Mouse (Mus musculus) thymus, postnatal 25 days (tissue): ENCODE measurements at regions not wholly inside any gene's neighbourhood (a gene's known extent, or its start where the extent isn't known, plus 50 kb on each side); places are given as distances from the start of the nearest gene placed in this dataset.

Source experiments
- DNase-seq: peaks from one replicate; pipeline ENCODE4 v3.0.0; 2022

DNA sequence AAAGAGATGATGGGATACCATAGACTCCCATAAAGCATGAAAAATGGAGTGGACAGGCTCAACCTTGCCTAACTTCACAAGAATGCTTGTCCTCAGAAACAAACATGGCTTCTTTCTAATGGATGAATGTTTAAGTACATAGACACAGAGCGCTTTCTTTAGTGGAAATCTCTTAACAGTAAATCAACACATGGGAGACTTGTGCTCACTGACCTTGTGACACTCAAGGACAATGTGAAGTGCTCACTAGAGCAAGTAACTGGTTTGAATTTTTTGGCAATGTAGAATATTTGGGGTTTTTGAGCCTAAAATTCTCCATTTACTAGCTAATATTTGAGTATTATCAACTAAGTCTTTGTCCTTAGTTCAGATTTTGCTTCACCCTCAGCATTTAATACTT, 88.0 kb downstream of the Tent5c start:
- DNase-seq, result no peak

GRCm38 (mm10) chr3:100397491-100397890, 91.6 kb downstream of the Tent5c start:
- no peak for DNase-seq

- no peak for DNase-seq
These were observed 94.1 kb downstream of the Tent5c start for GRCm38 (mm10) chr3:100394911-100395604.

- DNase-seq, result no peak
These were observed 95.2 kb downstream of the Tent5c start for GRCm38 (mm10) chr3:100393956-100394355.

DNA sequence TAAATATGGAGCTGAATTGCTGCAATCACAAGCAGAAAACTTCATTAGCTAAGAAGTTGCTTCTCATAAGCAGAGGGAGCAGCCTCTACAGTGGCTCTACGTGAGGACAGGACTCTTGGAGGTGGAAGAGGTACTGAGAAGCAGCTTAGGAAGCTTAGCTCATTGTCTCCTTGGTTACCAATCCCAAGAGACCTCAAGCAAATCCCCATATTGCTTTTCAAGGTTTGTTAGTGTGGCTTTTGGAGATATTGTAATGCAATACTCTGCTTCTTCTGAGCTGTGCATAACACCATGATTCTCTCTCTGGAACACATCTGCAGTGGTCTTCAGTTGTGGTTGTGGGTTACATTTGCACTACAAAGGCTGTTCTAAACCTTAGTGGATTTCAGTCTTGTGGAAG, 106.9 kb downstream of the Tent5c start:
- DNase-seq, result no peak

- DNase-seq, result no peak
These were observed 107.8 kb downstream of the Tent5c start for GRCm38 (mm10) chr3:100381363-100381762.

DNA sequence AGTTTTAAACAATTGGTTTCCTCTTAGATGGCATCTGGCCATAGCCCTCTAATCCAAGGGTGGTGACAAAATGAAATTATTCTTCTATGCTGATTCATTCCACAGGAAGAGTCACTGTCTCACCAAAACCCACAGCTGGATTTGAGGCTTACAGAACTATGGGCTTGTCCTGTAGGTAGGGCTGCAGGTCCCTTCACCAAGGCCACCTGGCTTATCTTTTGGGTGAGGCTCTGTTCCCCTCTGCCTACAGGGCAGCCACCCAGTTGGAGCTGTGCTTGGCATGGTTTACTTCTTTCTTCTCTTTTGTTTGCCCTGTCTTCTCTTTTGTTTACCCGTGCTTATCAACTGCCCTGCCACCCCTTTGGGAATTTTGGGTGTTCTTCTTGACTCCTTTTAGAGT, 113.0 kb downstream of the Tent5c start:
- DNase-seq, result no peak

DNA sequence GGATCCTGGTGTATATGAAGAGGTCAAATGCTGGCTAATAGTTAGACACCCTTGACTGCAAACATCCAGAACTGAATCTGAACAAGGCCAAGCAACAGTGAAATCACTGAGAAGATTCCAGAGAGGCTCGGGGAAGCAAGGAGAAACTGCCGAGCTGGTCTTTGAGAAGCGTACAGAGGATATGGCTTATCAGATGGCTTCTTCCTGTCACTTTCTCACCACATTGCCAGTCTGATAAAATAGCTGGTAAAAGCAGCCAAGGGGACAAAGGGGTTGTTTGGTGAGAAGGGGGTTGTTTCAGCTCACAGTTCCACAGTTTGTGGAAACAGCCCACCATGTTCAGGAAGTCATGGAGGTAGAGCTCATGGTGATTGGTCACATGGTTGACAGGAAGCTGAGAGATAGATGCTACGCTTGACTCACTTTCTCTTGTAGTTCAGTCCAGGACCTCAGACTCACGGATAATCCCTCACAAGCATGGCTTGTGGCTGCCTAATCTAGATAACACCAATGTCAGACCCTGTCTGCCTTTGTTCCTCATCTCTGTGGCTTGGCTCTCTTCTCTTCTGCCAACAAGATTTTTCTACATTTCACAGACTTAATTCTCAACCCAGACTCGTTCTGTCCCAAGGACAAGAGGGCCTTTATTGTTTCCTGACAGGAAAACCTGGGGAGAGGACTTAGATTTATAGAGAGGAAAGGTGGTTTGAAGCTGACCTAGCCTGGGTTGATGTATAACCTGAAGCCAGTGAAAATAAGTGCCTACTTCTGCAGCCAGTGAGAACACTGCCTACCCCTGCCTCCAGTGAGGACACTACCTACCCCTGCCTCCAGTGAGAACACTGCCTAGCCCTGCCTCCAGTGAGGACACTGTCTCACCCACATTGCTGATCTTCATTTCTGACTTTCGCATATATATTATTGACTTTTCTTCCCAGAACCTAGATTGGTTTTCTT, 122.0 kb downstream of the Tent5c start:
- peak; percentile 6 for DNase-seq

DNA sequence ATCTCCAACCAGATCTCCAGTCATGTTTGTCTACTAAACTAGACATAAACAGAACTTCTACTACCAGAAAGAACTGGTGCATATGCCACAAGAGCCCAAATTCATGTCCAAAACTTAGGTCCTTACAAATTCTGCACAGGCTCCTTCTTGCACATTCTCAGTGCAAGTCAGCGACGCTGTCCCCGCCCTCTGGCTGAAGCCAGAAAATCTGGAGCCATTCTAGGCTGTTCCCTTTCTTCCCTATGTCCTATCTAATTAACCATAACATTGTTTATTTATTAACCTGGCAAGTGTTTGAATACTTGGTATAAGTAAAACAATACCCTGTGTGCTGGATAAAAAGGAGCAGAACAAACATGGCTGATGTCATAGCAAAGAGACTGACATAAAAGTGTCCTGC, 122.7 kb downstream of the Tent5c start:
- no peak for DNase-seq

DNA sequence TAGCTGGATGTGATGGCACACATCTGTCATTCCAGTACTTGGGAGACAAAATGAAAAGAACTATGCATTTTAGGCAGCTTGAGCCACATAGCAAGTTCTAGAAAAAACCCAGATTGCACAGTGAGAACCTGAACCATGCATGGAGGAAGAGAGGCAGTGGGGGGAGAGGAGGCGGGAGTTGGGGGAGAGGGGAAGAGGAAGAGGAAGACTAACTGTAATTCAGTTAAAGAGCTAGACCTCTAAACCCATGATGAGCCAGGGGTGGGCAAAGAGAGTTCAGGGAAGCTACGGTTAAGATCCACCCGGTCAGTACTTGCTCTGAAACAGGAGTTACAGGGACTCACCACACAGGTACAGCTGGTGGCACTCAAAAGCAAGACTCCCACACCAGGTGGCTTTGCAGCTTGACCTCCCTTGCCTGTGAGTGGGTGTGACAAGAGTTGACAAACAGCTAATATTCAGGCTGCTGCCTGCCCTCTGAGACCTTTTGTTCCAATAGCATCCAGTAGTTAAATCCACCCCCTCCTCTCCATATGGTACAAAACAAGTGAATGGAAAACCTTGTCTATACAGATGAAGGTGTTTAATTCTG, 123.7 kb downstream of the Tent5c start:
- DNase-seq, result no peak

DNA sequence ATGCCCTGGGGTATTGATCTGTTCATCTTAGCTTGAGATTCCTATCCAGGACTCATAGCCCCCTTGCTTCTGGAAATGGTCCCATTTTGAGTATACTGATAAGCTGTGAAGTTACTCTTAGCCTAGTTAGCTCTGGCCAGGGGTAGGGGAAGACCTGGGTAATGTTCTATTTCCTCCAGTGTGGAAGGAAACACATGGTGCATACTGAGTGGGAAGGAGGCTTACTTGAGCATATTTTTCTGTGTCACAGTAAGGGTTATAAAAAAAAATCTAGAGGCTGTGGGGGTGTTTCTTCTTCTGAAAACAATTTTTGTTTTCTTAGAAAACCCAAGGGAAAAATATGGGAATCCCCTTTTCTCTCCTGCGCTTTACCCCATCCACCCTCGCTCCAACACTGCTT, 124.4 kb downstream of the Tent5c start:
- DNase-seq, result no peak

DNA sequence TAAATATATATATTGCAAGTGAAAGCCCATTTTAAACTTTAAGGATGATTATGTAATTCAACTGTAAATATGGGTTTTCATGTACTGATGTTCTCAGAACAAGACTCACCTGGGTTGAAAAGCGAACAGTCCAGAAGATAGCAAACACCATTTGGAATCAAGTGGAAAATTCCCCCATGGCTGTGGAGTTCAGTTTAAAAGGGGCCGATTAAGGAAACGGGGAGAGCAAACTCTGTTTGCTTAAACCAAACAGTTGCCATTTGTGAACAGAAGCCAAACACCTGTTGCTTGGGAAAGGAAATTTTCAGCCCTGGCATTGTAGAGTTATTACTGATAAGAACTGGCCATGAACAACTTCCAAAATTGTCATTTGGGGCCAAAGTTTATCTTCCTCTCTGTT, 126.1 kb downstream of the Tent5c start:
- no peak for DNase-seq

GRCm38 (mm10) chr3:100360019-100360418, 129.1 kb downstream of the Tent5c start:
- no peak for DNase-seq

DNA sequence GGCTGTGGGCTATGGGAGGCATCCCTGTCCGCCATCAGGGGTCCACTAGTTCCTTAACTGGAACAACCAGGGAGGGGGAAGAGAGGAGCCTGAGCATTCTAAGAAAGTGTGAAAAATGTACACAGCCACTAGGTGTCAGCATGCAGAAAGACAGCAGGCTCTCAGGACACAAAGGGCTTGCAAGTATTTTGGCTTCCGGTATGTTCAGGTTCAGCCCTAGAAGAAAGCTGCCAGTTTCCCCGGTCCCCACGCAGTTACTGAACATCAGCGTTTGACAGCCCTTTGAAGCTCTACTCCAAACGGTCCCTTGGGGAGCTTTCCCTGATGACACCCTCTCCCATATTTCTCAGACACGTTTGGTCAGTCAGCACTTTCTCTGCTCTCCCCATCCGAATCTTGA, 130.1 kb downstream of the Tent5c start:
- peak; percentile 66 for DNase-seq

- DNase-seq, result no peak
These were observed 155.6 kb downstream of the Tent5c start for GRCm38 (mm10) chr3:100333478-100333877.

DNA sequence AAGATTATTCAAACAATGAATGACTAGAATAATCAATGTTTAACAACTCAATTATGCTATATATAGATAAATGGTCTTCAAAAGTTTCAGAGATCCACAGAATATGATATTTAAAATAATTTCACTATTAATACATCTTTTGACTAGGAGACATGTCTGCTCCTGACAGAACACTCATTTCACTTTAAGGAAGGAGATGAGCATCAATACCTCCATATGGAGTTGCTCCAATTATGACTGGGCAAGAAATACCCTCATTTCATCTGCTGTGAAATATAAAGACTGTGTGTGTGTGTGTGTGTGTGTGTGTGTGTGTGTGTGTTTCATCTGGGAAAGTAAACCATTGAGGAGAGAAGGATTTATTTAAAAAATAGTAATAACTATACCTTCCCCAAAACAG, 156.2 kb upstream of the Wdr3 start:
- no peak for DNase-seq

DNA sequence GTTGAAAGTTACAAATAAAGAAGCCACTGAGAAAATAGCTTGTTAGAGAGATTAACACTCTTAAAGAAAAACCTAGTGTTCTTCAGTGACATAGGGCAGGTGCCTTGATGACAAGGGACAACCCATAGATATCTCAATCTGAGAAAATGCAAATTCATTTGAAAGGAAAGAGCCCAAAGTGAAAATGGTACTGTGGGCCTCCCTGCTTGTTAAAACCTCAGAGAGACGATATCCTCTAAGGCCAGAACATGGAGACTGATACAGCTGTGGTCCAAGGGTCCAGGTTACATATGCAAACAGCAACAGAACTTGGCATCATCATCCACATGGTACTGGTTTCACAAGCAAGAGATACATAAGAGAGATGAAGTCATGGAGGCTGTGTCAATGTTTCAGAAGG, 125.6 kb upstream of the Wdr3 start:
- no peak for DNase-seq

DNA sequence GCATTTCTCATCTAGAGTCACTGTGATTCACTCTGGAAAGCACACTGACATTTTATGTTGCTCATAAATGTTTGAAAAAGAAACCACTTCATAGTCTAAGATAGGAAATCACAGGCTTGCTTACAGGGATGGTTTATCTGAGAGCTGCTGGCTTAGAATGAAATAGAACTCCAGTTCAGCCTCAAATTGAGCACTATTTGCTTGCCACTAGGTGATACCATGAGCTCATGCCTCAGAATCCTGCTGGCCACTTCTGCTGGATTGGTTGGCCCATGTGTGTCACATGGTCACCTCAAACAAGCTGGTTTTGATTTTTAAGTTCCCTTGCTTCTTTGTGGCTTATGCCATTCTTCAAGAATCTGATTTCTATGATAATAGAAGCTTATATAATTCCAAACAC, 104.8 kb upstream of the Wdr3 start:
- DNase-seq, result no peak

GRCm38 (mm10) chr3:100264991-100265390, 102.8 kb upstream of the Wdr3 start:
- no peak for DNase-seq
